Mouse (Mus musculus): Measurements from ENCODE around the gene Peli2. TPM values are rescaled to one million over a fixed set of nuclear protein-coding genes. Genes with fewer than 3 reads are reported as not detected.
"Not testable (repeated sequence)": the region's sequence is repeated elsewhere in the genome, so short reads cannot be mapped to it uniquely, and the experiment has no call there.

Gene Peli2
- 10 to 100 TPM; 13.5 to 13.9 TPM for total RNA-seq (2021)

DNA sequence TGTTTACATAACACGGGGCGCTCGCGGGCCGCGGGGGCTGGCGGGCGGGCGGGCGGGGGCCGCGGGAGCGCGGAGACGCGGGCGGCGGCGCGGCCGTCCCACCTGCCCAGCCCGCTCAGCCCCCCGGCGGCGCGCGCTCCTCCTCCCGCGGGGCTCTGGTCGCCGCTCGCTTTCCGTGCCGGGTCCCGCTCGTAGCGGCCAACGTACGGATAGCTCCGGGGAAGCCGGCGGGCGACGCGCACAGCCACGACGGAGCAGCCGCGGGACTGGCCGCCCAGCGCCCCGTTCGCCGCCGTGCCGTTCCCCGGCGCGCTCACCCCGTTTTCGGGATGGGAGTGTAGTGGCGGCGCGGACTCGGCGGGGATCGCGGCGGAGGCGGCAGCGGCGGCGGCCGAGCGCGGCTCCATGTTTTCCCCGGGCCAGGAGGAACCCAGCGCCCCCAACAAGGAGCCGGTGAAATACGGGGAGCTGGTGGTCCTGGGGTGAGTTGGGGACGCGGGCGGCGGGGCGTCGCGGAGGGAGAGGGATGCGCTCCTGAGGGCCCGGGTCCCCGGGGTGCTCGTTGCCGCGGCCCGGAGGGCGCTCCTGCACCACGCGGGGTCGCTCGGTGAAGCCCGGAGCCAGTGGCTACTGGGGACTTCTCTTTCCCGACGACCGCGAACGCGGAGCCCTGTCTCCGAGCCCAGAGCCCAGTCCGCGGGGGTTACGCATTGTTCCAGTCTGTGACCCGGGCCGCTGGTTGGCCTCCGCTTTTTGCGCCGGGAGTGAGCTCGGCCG, at the start of gene Peli2:
TSS of gene Peli2 (plus strand) at position 72 of the 777 bp plus-strand sequence.
- intact Hi-C loops (cut with DNase I) = loop anchor here (2.0 to 5.0 kb wide), 4 partner anchors 16 to 369 kb away; no protein-coding TSS in a partner anchor

GRCm38 (mm10) chr14:48072104-48072503, 48.5 kb upstream of the Peli2 start:
- DNase-seq (ENCODE audit: low spot score) = no peak
- intact Hi-C loops (cut with DNase I) = no loop called here

More for the DNA sequence above, at the start of gene Peli2:
- peak; percentile 60 for DNase-seq (ENCODE audit: low spot score)

DNA sequence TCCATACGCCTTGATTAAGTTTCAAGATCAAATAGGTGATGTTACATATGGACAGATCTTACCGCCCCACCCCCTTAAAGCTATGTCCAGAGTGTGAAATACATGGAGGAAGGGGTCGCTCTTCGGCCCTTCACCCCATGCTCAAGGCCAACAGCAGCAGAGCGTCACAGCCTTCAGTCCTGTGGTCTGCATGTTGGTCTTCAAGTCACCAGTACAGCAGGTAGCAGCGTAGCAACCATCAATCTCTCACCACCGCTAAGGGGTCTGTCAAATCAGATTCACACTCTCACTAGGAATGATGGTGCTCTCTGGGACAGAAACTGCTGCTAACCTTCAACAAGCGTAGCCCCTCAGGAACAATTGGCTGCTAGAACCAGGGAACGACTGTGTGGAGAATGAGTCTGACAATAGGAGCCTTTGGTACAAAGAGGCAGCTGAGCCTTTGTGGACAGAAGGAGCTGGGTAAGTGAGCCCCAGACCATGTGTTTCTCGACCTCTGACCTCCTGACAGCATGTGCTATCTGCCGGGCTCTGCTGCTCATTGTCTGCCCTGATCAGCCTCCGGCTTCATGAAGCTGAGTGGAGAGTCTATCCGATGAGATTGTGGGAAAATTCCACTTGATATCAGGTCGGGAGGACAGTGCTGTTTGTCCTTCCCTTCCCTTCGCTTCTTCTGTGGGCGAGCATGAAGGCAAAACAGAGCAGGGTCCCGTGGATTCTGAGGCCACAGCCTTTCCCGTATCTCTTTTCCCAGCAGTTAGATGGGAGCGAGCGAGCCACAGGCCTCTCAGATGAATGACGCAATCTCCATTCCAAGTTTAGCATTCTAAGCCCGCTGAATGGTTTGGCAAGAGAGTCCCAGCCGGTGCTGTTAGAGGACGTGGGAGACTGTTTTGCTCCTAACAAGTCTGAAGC, 47.1 kb upstream of the Peli2 start:
- intact Hi-C loops (cut with DNase I) = no loop called here
- DNase-seq (ENCODE audit: low spot score) = peak; percentile 50

DNA sequence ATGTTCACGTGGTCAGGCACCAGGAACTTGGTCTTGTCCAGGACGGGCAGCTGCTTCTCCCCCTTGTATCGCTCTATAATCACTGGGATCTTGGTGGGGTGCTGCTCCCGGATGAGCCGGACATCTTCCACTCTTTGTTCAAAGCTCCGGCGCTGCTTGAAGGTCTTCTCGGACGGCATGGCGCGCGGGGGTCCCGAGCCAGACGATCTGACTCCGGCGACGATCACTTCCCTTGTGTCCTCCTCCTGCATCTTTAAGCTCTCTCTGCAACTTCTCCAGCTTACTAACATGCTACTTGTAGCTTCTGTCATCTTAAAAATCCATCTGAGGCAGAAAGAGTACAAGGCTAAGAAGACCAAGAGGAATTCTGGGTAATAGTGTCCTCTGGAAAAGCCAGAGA, 41.0 kb upstream of the Peli2 start:
- intact Hi-C loops (cut with DNase I); DNase-seq (ENCODE audit: low spot score): not testable (repeated sequence)

- intact Hi-C loops (cut with DNase I) = loop anchor here (10.0 kb wide), 1 partner anchor 59 kb away; no protein-coding TSS in a partner anchor
- DNase-seq (ENCODE audit: low spot score) = no peak
Observed at GRCm38 (mm10) chr14:48083836-48084812, 36.5 kb upstream of the Peli2 start.

- intact Hi-C loops (cut with DNase I) = loop anchor here (10.0 kb wide), 1 partner anchor 62 kb away; no protein-coding TSS in a partner anchor
- no peak for DNase-seq (ENCODE audit: low spot score)
Observed at GRCm38 (mm10) chr14:48086682-48087297, 33.8 kb upstream of the Peli2 start.

DNA sequence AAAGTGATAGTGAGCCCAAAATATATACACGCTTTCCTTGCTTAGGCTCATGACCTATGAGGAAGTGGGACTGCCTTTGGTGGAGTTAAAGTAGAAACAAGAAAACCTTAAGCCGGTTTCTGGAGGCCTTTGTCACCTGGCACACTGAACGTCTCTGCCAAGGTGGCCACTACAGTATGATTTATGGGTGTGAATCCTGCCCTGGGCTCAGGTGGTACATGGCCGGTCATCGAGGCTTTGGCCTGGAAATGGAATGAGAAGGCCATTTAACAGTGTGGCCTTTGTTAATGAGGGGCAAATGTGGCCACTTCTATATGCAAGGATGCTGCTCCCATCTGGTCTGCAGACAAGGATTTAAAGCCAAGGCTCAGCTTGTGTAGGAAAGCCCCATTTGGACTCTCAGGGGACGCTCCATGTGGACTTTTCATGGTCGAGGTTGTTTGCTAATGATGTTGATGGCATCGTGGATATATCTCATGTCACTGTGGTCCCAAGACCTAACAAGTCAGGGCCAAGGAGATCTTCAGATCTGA, 33.3 kb upstream of the Peli2 start:
- no peak for DNase-seq (ENCODE audit: low spot score)
- intact Hi-C loops (cut with DNase I) = loop anchor here (10.0 kb wide), 1 partner anchor 63 kb away; no protein-coding TSS in a partner anchor

DNA sequence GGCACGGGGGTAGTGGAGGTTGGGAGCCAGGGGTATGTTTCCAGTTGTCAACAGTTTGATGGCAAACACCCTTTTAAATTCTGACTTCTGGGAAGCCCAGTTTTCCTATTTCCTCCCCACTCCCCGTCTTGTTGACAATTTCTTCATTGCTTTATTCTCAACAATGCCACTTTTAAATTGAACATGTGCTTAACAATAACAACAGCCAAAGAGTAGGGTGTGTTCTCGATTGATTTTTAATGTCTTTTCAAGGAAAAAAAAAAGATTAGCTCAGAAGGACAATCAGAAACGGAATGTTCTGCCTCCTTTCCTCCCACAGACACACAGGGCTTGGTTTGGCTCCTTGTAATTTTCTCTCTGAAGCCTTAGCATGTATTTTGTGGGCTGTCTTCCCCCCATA, 30.2 kb upstream of the Peli2 start:
- no peak for DNase-seq (ENCODE audit: low spot score)
- intact Hi-C loops (cut with DNase I) = no loop called here

DNA sequence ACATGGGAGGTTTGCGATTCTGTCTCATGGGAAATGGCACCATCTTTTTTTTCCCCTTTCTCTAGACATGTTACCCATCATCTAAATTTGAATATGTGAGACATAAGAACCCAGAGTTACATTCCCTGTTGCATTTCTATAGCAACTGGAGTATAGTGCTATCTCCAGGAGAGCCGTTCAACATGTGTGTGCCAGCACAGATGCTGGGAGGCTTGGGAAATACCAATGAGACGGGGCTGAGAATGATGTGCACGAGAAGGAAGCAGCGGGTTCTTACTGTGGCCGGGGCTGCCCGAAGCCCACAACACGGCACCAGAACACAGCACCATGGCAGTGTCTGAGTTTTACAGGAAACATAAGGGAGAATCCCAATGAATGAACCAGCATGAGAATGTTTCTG, 29.5 kb upstream of the Peli2 start:
- intact Hi-C loops (cut with DNase I) = no loop called here
- no peak for DNase-seq (ENCODE audit: low spot score)

GRCm38 (mm10) chr14:48098253-48098652, 22.4 kb upstream of the Peli2 start:
- intact Hi-C loops (cut with DNase I) = no loop called here
- no peak for DNase-seq (ENCODE audit: low spot score)

DNA sequence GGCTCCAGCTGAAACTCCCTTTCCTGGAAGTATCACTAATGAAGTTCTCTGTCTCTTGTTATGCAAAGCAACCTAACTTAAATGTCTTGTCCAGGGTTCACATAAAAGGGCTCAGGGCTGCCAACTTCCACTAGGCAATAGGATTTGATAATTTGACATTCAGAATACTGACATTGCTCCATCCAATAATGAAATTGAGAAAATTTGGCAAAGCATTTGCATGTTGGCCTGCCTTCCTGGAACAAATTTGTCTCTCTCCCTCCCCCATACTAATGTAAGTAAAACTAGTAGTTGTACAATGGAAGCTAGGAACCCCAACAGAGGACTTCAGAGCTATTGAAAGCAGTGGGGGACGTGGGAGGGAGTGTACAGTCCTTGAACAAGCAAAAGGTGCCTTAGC, 21.3 kb upstream of the Peli2 start:
- intact Hi-C loops (cut with DNase I) = no loop called here
- DNase-seq (ENCODE audit: low spot score) = no peak

- intact Hi-C loops (cut with DNase I) = no loop called here
- no peak for DNase-seq (ENCODE audit: low spot score)
Observed at GRCm38 (mm10) chr14:48106453-48106852, 14.2 kb upstream of the Peli2 start.

DNA sequence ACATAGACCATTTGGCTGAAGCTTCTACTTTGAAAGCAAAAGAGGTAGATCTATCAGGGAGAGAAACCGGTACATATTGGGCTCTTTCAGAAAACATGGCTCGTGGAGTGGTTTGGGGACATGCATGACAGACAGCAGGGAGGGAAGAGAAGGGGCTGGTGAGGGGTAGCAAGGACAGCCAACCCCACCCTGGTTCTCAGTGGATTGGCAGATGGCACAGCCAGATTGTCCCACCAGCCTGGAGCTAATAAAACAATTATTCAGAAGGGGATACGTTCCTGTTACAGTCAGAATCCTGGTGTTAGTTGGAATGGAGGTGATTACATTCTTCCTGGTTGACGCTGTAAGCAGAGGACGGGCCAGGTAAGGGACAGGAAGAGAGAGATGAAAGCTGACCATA, 2.6 kb upstream of the Peli2 start:
- intact Hi-C loops (cut with DNase I) = no loop called here

GRCm38 (mm10) chr14:48119012-48119647, 1.5 kb upstream of the Peli2 start:
- intact Hi-C loops (cut with DNase I) = no loop called here

More for the DNA sequence above, 2.6 kb upstream of the Peli2 start:
- no peak for DNase-seq (ENCODE audit: low spot score)

DNA sequence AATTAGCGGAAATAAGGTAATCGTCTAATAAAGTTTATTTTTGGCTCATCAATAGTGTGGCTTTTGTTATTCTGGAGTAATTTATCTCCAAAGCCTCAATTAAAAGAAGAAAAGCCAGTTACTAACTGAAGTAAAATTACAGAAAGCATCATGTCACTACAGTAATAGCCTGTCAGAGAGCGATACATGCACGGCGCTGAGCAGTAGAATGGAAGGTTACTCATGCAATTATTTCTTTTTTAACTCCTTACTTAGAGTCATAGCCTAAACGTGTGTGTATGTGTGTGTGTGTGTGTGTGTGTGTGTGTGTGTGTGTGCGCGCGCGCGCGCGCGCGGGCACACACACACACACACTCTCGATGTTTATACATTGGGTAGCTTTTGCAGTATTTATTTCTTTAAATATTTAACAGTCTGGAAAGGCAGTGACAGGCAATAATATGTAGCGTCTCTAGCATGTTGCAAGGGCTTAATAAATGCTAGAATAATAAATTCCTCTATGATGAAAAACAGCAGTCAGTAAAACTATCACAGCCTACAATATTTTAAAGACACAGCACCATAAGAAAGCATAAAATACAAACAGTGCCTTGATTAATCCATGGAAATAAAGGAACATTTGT, 864 bp upstream of the Peli2 start:
- intact Hi-C loops (cut with DNase I) = loop anchor here (2.0 to 5.0 kb wide), 4 partner anchors 17 to 367 kb away; no protein-coding TSS in a partner anchor
- DNase-seq (ENCODE audit: low spot score) = no peak

More at GRCm38 (mm10) chr14:48119012-48119647, 1.5 kb upstream of the Peli2 start:
- DNase-seq (ENCODE audit: low spot score) = no peak

DNA sequence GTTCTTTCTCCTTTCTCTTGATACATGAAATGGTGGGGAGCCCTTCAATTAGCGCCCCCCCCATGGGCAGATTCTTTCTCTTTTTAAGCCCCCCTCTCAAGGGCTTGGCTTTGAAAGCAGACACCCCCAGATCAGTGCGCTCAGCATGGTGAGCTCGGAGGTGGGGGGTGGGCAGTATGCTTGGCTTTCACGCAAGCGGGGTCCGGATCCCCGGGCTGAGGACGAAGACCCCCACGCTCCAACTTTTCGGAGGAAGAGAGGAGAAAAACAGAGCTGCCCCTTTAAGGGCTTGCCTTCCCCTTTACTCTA, 226 bp upstream of the Peli2 start:
- intact Hi-C loops (cut with DNase I) = loop anchor here (2.0 to 5.0 kb wide), 4 partner anchors 16 to 368 kb away; no protein-coding TSS in a partner anchor
- no peak for DNase-seq (ENCODE audit: low spot score)

Measured in heart, postnatal 25 days (tissue).